Mouse (Mus musculus) ES-E14 (cell line): ENCODE data around the gene Stam.

Experiments used
- CHD2 ChIP-seq: IDR thresholded peaks from 2 replicates; pipeline ENCODE4 v1.6.1; 2014; ENCODE audit warnings: mild to moderate bottlenecking, low read depth, low read length, inconsistent platforms
- HCFC1 ChIP-seq: IDR thresholded peaks from 2 replicates; pipeline ENCODE4 v1.6.1; 2012; ENCODE audit warnings: low read length, inconsistent platforms, borderline replicate concordance; ENCODE audit not compliant: insufficient read depth

DNA sequence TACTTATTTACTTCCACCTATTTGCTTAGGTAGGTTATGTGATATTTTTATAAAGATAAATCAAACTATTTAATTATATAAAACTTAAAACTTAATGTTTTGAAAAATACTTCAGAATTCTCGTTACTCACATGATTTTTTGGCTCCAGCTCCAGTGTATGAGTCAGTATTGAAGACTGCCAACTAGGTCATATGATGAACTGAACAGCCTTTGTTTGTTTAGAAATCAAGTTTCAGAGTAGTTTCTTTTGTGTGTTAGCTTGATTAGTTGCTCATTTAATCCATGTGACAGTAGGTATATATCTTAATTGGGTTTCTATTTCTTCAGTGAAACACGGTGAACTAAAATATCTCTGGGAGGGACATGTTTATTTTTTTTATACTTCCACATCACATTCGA lies 33.8 kb downstream of the Stam start:
- no peak for TF ChIP-seq CHD2
- TF ChIP-seq HCFC1, result no peak
